10 mouse cellular contexts compared by ENCODE assay signal in the genomic region with DNA sequence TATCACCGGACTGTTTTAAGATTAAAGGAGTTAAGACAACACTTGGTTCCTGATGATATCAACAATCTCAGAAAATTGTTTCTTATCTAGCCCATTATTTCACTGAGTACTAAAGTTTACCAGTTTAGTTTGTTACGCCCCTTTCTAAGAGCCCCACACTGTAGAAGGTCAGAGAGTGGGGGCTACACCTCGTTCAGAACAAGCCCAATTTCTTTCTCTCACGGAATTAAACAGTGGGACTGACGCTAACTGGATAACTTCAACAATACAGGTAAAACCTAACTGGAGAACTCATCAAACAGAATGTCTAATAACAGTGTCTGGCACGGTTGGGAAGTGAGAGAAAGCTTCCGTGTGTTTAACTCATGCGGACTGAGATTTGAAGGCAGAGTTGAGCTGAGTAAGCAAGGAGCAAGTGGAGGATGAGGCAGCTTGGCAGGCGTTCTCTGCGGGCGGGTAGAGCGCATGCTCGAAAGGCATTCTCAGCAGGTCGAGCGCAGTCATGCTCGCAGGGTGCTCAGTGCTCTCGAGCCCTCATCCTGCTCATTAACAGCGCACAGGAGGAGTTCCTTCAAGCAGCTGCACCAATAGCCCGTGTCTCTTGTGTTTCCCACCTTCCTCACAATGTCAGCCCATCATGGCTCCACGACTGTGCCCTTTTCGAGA.
A peak's percentile ranks its signal among the peaks of the same experiment; 100 is the strongest.
DNase-seq lines count a peak whose midpoint lies in the region; ATAC-seq lines count a peak whose summit lies in the region.
"Had no signal": no experiment of that assay in that cellular context is flagged by ENCODE, and none has a peak within 500 bp of the region (broad histone marks: within the 10 kb centered on the region; RNA-seq: fewer than 3 reads in every experiment).

No protein-coding gene starts in this region.

- no peak for DNase-seq in cerebellum, postnatal 4 days (ENCODE audit: low spot score in 2 of 2)
- no peak for DNase-seq in neural tube, embryonic 10.5 days (ENCODE audit: extremely low spot score, low spot score)
- DNase-seq in kidney, postnatal 4 days, result peak; percentile 10 to 35
- no peak for DNase-seq in gastrocnemius, postnatal 36 days
- DNase-seq in spleen, postnatal 4 days (ENCODE audit: low spot score in 2 of 2), result no peak

- WGBS in neural tube, embryonic 13.5 days, result 70% methylated on average over 21 of the region's 21 CpGs
- 73% methylated on average over 21 of the region's 21 CpGs for WGBS in stomach, embryonic 14.5 days

- H3K4me2 ChIP-seq in neural tube, embryonic 13.5 days, result no peak overlapping the region
- H3K4me2 ChIP-seq in stomach, embryonic 14.5 days (replicated peaks; ENCODE audit: low read depth, low read length), result no peak overlapping the region
- H3K4me2 ChIP-seq: heart, embryonic 15.5 days; liver, embryonic 15.5 days had no signal

- H3K4me1 ChIP-seq in neural tube, embryonic 13.5 days (replicated peaks), result no peaks in the 10 kb centered on the region
- no peaks in the 10 kb centered on the region for H3K4me1 ChIP-seq in stomach, embryonic 14.5 days (ENCODE audit: control insufficient read depth, insufficient read depth, low read length)

- H3K9ac ChIP-seq in neural tube, embryonic 13.5 days, result no peak overlapping the region
- no peak overlapping the region for H3K9ac ChIP-seq in stomach, embryonic 14.5 days (replicated peaks; ENCODE audit: low read depth, low read length)
- H3K9ac ChIP-seq: heart, embryonic 15.5 days; liver, embryonic 15.5 days had no signal

- H3K27ac ChIP-seq in neural tube, embryonic 13.5 days (replicated peaks), result no peak overlapping the region
- H3K27ac ChIP-seq in stomach, embryonic 14.5 days (ENCODE audit: low read length), result no peak overlapping the region
- H3K27ac ChIP-seq: heart, embryonic 15.5 days; liver, embryonic 15.5 days had no signal

- H3K36me3 ChIP-seq in neural tube, embryonic 13.5 days, result peaks cover 14% of the 10 kb centered on the region; the same call in 1 of the 2 replicates
- H3K36me3 ChIP-seq in stomach, embryonic 14.5 days (ENCODE audit: control insufficient read depth, insufficient read depth, low read length), result peaks cover 15% of the 10 kb centered on the region
- H3K36me3 ChIP-seq: liver, embryonic 15.5 days had no signal

- no peaks in the 10 kb centered on the region for H3K27me3 ChIP-seq in neural tube, embryonic 13.5 days
- H3K27me3 ChIP-seq in stomach, embryonic 14.5 days (ENCODE audit: control insufficient read depth, insufficient read depth, low read length), result no peaks in the 10 kb centered on the region
- H3K27me3 ChIP-seq: heart, embryonic 15.5 days; liver, embryonic 15.5 days had no signal

- intact Hi-C loops in gastrocnemius, postnatal 36 days (cut with DNase I), result loop anchor here (5.0 kb wide), 1 partner anchor 97 kb away; no protein-coding TSS in a partner anchor

- H3K9me3 ChIP-seq in neural tube, embryonic 13.5 days, result no peaks in the 10 kb centered on the region
- no peaks in the 10 kb centered on the region for H3K9me3 ChIP-seq in stomach, embryonic 14.5 days (ENCODE audit: control insufficient read depth, low read depth, low read length)
- H3K9me3 ChIP-seq: heart, embryonic 15.5 days; liver, embryonic 15.5 days had no signal

- H3K4me3 ChIP-seq in neural tube, embryonic 13.5 days, result no peak overlapping the region
- H3K4me3 ChIP-seq in stomach, embryonic 14.5 days (ENCODE audit: low read depth, low read length), result no peak overlapping the region
- H3K4me3 ChIP-seq: heart, embryonic 15.5 days; liver, embryonic 15.5 days had no signal

- 0 out of 2 replicates have a peak, but pooled peaks have one; percentile 40 for ATAC-seq in cerebellum, adult (ENCODE audit: insufficient number of reproducible peaks, low FRiP score, low TSS enrichment)
- ATAC-seq in neural tube, embryonic 13.5 days (ENCODE audit: low read depth), result peak; percentile 43; the same call in 1 of the 2 replicates
- ATAC-seq in stomach, embryonic 14.5 days (ENCODE audit: insufficient number of reproducible peaks, insufficient read depth, low FRiP score, low read depth), result 0 out of 2 replicates have a peak, but pooled peaks have one; percentile 33

Comparison
In these comparisons a context has a peak if more than half of its experiments do, and no peak if none do; other contexts are left out.
1. DNase-seq: peak in kidney, postnatal 4 days (2 of 2); none in cerebellum, postnatal 4 days (0 of 2), neural tube, embryonic 10.5 days (single experiment), gastrocnemius, postnatal 36 days (0 of 2) and spleen, postnatal 4 days (0 of 2).
2. Peak in every context shown above with its lines, with median percentiles within 50 percentile points of each other: ATAC-seq.